Mouse (Mus musculus) WW6 (cell line): ENCODE data around the gene 9630041A04Rik.

Experiments
- DNase-seq: peaks from one replicate; pipeline ENCODE4 v3.0.0-alpha.2; 2013; ENCODE audit warnings: low read depth, low spot score

The 9630041A04Rik gene

DNA sequence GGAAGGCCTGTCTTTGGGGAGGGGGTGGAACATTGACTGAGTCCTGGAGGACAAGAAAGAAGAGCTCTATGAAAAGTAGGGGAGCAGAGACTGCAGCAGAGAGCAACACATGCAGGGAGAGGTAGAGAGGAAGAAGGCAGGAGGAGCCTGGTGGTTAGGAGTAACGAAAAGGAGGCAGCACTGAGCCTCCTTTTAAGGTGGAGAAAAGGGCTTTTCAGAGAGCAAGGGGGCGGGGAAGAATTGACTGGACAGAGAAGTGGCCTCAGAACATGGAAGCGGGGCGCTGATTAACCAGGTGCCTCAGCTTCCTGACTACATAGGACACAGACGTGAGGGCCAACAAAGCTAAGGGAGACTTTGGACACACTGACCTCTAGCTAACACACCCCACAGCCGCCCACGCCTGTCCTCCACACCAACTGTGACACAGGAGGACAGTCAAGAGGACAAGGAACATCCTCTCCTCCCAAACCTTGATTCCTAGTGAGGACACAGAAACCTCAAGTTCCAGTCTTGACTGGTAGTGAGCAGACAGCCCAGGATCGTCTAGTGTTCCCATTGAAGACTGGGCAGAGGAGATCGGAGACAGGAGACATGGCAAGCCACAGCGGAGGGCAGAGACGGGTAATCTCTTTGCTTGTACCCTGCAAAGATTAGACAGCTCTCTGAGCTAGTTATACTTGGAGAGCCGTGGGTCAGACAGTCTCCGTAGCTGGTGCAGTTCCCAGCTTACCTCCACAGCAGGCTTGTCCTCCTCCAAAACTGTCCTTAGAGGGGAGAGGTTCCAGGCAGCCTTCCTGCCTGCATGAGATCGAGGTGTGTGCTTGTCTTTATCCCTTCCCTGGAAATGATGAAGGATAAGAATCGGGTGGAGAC lies at the start of gene 9630041A04Rik:
Gene 9630041A04Rik (plus strand): TSS at position 246 of the 876 bp plus-strand sequence.
- no peak for DNase-seq

DNA sequence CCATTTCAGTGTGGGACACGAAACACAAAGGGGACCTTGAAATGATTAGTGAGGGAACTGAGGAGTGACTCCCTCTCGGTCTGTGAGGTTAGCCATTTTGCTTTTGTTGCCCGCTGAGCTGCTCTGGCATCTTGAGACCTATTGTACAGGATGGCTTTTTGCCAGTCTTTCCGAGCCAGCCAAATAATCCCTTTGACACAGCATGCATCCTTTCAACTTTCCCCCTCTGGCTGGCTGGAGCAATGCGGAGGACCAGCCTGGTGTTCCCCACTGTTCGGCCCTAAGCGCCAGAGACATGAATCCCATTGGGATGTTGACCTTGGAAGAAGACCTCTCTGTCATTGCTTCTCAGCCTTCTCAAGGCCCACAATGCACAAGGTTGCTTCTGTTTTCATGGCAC lies 37.7 kb upstream of the 9630041A04Rik start:
- DNase-seq = no peak

DNA sequence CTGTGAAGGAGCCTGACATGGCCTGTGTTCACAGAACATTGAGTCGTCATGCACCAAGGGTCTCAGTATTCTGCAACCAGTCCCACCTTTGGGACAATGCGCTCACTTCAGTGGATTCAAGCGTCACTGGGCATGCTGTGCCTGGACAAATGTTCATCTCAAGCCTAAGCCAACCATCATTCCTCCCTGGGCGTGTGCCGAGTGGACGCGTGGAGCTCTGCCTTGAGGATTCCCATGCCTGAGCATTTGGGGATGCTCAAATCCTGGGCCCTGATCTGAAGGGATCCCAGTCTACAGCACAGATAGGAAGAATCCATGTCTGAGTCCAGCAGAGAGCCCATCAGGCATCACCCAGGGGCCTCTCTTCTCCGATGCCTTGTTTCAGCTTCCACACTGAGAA lies 36.0 kb upstream of the 9630041A04Rik start:
- DNase-seq = no peak

DNA sequence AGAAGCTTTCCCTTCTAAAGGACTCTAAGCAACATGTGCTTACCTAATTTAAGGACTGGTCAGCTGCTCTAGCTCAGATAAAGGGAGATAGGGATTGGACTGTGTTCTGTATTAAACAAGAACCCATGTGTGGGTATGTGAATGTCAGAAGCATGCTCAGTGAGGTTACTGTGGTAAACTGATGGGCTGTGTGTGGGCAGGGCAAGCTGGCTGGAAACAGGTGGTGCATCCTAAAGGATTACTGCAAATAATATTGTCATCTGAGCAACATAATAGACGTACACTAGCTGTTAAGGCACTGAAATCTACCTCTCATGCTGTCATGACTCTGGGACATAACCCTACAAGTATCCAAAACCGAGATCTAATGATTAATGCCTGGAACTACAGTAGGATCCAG lies 28.0 kb upstream of the 9630041A04Rik start:
- no peak for DNase-seq

DNA sequence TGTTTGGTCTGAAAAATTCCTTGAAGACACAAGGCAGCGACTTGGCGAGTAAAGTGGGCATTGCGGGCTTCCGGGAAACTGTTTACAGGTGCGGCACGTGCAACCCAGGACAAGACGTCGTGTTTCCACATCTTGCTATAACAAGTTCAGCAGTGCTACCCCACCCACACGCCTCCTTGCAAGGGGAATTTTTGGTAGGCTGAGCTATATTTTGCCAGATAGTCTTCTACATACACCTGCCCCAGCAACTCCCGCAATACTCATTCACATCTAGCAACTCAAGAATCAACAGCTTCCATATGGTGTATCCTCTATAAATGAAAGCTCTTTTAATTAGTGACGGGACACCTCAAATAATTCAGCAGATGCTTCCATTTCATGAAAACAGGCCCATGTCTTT lies 20.5 kb upstream of the 9630041A04Rik start:
- DNase-seq = no peak

DNA sequence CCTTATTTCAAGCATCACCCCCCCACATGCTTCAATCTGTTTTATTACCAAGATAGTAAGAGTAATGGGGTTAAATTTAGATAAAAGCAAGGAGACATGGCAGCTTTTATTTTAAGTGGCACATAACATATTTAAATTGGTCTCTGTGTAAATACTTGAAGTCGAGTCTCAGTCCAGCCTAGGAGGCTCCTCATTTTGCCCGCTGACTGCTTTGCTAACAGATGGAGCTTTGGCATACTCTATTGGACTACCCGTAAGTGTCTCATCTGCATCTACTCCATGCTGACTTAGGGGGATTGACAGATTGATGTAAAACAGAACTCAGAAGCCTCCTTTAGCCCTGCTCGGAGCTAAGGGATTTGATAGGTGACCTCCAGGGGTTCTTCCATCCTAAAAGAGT lies 17.7 kb upstream of the 9630041A04Rik start:
- no peak for DNase-seq

DNA sequence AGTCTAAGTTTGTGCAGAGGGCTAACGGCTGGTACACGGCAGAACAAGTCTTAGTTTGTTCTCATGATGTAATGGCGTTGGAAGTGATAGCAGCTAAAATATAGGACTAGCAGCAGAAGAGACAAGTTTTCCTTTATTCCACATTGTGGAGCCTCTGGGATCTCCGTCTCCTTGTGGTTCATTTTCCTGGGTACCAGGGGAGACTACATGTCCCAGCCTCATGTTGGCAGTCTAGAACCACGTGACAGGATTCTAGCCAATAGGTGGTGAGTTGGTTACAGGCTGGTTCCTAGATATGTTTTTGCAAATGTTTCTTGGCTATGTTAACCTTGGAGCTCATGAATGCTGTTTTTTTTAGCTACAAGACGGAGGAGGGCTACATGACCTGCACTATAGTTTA lies 15.9 kb upstream of the 9630041A04Rik start:
- no peak for DNase-seq

DNA sequence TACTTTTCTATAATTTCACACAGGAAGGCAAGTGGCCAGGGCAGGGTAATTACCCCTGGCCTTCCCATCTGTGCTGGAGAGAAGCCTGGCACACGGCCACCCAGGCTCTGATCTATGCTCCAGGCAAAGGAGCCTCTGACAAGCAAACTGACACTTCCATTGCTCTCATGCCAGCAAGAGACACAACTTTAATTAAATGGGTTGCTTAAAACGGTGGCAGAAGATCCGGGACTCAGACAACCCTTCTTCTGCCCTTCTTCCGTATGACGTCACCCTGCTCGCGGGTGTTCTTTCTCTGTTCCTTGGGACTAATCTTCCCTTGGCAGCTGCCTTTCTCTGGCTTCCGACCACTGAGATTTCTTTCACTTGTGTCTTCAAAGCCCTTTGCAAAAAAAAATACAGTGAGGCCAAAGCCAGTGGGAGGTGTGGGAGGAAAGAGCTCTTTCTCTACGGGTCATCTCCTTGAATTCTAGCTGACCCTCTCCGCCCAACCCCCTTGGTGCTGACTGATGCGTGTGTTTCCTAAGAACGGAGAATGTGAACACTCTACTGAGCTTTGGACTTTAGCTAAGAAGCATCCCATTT lies 932 bp downstream of the 9630041A04Rik start:
- no peak for DNase-seq

DNA sequence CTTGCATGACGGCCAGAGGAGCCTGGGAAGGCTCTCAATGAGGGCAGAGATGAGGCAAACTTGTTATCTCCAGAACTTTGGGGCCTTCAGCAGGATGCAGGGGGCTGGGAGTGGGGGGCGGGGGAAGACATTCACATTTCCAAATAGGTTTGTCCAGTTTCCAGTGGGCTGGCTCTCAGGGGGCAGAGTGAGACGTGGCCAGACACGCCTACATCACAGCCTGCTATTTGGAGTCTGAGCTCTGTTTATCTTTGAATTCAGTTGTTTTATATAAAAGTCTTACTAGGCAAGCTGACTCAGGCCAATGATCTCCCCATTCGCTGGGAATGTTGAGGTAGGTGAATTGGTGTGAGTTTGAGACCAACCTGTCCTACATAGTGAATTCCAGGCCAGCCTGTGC lies 1.5 kb downstream of the 9630041A04Rik start:
- DNase-seq = no peak

DNA sequence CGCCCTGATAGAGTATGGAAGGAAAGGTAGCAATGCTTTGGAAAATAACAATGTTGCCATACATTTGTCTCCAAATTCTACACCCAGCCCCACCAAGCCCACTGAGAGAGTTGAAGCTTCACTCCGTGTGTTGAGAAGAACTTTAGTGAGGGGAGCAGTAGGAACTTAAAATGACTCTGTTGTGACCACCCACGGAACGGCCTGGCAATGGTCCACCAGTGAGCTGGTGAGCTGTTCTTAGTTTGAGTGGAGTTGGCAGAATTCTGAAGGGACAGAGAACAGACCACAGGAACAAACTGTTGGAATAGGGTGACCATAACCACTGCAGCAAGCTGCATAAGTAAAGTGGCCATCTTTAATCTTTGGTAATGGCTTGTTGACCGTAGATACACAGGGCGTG lies 7.0 kb downstream of the 9630041A04Rik start:
- no peak for DNase-seq

DNA sequence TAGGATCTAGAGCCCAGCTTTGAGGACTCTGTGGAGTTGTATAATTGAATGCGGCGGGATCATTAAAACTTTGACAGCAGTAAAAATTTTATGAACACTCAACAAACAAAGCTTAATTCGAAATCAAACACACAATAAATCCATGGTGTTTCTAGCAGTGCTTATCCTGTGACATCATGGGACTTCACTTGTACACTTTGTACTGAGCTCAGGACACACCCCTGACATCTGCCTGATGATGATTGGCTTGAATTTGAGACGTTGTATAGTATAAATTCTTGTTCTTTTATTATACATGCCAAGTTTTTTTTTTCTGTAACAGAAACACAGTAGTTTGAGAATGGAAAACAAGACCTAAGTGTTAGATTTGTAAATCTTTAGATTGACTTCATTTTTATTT lies 8.4 kb downstream of the 9630041A04Rik start:
- DNase-seq = no peak

DNA sequence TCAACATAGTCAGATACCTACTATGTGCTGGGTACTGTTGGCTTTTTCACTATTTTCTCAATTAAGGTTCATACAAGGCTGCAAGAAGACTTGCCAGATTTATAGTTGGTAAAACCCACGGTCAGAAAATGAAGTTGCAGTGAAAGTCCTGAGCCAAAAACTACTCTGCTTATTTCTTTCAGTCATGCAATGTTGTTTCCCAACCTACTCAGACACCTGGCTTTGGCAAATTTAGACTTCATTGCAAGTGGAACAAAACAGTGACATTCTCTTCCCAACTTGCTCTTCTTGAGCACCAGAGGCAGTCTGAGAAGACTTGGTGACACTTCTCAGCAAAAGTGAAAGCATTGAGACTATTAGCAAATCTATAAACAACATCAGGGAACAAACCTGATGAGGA lies 13.7 kb downstream of the 9630041A04Rik start:
- DNase-seq = no peak

DNA sequence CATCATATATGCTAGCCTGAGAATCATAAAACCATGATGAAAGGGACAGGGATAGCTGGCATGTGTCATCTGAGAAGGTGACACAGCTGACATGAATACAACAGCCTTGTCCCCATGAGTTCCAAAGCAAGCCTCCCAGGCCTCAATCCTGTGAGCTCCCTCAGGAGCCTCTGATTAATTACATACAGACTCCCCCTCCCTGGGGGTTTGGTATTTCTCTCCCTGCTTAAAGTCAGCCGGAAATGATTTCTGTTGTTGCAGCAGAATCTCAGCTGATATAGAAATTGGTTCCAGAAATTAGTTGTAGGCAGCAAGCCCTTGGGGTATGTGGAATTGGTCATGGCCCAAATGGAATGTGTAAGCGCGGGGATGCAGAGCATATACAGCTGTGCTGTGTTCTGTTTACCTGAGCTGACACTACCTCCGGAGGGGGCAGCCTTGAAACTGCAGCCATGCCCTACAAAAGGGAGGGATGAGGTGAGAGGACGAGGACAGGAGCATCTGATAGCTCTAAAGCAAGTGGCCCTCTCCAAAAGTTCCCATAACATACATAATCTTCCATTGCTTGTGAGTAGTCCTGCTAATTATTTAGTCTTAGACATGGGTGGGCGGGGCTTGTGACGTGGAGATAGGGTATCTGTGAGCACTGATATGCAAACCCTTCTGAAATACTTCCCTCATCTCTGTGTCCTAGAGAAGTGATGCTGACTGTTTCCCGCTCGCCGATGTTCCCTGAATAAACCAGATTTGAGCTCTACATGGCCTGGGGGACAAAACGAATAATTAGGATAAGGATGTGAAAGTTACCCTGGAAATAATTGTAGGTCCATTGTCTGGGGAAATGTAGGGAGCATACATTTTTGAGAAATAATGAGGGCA lies 15.7 kb downstream of the 9630041A04Rik start:
- DNase-seq = no peak

DNA sequence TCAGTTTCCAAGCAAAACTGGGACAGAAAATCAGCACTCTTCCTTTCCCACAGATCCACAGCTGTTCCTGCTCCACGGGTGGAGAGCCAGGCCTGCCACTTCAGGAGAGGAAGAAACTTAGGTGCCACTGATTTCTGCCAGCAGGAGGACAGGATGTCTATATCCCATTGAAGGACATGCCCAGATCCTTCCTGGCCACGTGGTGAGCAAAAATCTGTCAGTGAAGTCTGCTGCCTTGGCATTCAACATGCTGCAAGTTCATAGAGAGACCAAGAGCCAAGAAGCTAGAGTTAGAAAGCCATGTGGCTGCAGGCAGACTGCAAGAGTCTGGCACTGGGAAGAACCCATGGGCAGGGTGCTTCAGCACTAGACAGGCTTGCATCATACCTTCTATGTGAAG lies 21.7 kb downstream of the 9630041A04Rik start:
- DNase-seq = no peak

DNA sequence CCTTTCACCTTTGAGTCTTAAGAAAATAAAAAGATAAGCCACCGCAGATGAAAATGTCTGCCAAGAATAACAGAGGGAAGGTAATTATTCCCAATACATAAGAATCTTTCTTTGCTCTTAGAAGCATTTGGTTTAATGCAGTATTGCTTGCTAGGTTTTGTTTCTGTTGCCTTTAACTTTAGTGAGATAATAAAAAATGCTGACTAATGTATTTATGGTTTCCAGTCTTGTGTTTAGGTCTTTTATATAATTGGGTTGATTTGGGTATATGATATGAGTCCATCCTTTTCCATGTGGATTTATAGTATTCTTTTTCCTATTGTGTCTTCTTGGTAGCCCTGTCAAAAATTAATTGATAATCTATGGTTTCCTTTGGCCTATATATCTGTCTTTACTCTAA lies 36.2 kb downstream of the 9630041A04Rik start:
- no peak for DNase-seq

DNA sequence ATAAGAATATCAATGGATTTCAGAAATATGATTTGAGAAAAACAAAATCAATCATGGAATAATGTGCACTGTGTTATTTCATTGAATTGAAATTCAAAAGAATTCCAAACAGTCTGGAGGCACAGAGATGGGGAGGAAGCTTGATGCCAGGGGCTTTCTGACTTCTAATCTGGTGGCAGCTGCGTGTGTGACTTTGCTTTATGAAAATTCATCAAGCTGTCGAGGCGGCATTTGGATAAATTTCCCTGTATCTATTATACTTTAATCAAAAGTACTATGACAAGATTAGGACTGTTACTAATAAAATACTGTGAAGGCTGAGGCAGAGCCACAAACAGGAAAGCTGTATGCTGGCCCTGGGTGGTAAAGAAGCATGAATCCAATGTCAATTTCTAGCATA lies 41.8 kb downstream of the 9630041A04Rik start:
- no peak for DNase-seq

DNA sequence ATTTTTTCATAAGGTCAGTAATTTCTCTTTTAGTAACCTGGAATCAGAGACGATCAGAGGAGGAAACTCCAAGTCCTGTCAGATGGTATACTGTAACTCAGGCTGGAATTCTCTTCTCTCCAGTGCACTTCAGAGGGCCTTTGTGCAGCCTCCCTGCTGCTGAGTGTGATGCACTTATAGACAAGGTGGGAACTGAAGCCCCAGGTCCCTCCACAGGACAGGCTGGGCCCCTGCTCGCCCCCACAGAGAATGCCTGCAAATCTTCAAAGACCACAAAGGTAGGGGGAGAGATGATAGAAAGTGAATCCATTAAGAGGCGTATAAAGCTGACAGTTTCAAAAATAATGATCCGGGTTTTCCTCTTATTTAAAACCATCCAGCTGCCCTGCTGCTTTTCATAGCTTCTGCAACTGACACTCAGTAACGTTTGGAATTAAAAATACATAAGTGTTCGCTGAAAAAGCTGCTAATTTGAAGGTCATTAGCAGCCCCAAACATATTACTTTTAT lies 46.2 kb downstream of the 9630041A04Rik start:
- no peak for DNase-seq

DNA sequence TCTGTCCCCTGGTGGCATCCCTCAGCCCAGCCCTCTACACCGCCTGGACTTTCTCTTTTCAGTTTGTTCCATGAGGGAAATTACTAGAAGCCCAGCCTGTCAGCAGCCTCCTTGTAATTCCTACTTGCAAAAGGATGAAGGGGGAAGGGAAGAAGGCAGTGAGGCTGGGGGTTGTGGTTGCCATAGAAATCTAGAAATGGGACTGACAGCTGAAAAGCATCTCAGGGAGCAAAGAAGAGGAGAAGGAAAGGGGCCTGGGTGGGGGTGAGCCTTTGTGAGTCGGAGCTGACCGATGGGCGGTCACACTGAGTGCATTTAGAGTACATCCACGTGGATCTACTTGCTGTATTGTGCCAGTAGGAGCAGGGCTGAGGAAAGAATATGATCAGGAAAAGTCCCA lies 47.2 kb downstream of the 9630041A04Rik start:
- no peak for DNase-seq

DNA sequence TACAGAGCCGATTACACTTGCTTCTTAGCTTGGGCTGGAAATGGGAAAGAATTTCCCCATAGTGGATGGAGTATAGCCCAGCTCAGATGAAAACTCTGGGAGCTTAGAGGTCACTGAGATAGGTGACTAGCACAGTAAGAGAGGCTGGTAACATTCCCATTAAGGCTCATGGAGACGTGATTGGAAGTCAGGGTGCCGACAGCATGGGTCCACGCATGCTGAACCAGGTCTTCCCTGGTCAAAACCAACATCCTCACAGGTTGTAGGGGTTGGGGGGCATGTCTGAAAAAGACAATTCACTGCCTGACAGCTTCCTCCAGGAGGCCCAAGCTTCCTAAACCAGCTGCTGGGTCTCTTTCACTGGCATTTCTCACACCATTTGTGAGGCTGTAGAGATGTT lies 47.9 kb downstream of the 9630041A04Rik start:
- no peak for DNase-seq

DNA sequence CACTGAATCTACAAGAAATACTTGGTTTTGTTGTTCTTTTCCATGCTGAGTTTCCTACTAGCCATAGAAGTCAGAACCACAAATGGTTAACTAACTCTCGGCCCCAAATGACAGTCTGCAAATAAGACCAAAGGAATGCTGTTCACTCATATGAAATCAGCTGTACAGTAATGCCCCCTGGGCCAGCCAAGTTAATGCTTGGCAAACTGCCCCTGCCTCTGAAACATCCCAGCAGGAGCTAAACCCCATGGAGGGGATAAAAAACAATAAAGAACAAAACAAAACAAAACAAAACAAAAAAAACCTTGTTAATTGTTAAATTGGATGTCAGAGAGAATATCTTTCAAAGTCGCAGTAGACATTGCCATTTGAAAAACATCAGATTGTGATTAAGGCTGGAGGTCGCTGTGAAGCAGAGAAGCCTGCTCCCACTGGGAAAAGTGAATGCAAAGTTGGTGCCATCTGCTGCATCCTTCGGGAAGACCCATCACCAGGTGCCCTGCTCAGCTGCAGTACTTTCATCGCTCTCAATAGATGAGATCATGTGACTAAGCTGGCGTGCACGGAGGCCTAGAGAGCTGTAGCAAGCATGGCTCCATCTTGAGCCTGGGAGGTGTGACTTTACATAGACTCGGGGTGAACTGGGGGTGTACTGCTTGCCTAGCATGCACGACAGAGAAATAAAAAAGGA lies 49.7 kb downstream of the 9630041A04Rik start:
- no peak for DNase-seq

DNA sequence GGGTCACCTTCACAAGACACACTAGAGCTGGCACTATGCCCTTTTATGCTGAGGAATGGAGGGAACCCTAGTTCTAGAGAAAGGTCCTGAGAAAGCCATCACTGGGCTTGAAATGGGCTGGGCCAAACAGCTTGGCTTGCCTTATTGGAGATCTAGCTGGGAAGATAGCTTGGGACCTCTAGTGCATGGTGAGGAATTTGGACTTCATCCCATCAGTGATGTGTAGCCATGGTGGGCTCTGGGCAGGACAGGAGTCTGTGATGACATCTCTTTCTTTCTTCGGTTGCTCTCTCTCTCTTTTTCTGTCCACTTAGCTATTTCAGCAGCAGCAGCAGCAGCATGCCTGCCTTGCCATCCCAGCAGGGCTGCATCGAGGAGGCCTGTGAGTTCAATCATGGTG lies 53.4 kb downstream of the 9630041A04Rik start:
- DNase-seq = no peak

DNA sequence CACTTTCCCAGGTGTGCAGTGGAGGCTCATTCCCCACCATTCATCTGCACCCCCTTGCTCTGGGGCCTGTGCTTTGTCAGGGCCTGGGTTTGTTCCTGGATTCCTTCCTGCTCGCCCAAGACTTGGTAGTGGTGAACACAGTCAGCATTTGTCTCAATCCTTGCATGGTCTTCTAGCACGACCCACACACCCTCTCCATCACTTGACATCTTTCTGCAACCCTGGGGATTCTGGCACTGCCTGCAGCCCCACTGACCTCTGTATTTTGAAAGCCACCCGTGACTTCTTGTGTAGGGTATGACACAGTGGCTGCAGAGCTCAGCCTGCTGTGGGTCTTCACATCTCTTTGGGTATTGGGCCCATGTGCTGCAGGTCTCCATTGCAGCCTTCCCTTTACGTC lies 57.1 kb downstream of the 9630041A04Rik start:
- DNase-seq = no peak
